Mouse (Mus musculus) right cerebral cortex, postnatal 25 days (tissue): ENCODE data around the gene Mgll.
A peak's percentile ranks its signal among the peaks of the same experiment; 100 is the strongest.

Experiments used
- DNase-seq: peaks from one replicate; pipeline ENCODE4 v3.0.0; 2022

Gene Mgll

DNA sequence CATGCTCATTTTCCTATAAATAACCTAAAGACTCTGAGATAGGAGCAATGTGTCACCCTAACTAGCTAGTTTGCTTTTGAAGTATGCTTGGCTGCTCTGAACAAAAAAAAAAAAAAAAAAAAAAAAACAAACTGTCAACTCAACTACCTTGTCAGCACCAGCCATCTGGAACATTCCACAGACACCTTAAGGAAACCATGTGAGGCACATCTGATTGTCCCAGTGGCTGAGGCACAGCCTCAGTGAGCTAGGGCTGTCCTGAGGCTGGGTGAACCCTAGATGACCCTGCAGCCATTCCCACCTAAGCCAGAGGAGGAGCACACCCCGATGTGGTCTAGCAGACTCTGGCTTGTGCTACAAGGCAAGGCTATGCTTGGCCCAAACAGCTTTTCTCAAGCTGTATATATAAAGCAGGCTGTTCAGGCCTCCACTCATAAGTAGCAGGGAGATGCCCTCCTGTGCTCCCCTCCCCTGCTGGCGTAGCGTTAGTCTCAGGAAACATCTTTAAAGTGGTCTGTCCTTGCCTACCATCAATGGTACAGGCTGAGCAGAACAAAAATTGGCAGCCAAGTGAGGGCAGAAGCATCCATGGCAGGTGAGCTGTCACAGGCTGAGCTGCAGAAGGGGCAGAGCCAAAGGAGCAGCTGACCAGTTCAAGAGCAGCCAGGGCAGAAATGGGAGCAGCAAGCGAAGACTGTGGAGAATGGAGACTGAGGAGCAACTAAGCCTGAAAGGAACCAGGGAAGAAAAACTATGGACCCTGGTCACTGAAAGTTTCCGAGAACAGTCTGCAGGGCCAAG, 109.3 kb downstream of the Mgll start:
- no peak for DNase-seq

DNA sequence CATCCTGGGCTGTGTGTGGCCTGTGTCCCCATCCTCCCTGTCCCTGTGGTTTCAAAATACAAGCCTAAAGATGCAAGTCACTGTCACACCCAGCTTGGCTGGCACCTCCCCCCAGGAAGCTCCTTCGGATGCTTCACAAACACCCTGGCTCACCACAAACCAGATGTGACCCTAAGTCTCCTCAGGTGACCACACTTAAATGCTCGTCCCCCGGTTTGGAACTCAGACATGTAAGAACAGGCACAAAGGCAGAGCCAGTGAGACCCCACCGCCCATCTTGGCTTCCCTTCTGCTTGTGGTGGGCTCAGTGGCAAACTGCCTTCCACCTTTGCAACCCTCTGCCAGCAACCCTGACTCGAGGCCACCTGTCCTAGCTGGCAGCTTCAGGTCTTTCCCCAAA, 110.8 kb downstream of the Mgll start:
- DNase-seq, result no peak

DNA sequence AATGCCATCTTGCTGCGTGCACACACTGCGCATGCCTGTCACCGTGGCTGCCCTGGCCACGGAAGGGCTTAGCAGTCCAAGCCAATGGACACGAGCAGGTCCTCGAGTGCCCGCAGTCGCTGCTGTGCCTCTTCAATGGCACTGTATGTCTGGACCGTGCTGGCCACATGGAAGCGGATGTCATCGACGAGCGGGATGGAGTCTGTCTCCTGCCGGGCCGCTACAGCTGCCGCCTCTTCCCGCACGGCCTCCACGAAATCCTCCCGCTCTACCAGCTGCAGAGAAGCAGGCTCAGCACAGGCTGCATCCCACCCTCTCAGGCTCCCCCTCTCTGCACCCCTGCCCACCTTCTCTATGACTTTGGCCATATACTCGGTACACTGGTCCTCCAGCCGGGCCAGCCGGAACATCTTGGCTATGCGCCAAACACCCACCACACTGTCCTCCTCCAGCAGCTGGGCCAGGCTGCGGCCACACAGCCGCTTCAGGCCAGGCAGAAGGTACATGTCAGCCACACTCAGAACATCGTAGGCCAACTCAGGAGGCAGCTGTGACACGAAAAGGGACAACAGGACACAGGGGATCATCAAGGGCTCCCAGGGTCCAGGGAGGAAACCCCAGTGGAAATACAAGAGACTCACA, 112.1 kb downstream of the Mgll start:
- no peak for DNase-seq

DNA sequence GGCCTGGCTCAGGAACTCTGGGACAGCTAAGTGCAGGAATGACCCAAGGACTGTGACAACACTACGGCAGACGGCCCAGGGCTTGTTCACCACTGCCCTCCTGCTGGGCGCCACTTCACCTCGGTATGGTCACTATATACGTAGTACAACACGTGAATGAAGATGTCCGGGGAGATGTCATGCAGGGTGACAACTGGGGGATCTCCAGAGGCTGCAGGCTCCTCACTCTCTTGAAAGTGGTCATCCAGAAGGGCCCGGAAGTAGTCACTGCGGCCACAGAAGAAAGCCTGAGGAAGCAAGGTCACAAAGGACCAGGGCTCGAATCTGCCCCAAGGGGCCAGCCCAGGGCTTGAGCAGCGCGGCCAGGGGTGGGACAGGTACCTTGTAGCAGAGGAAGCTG, 113.8 kb downstream of the Mgll start:
- DNase-seq, result no peak

DNA sequence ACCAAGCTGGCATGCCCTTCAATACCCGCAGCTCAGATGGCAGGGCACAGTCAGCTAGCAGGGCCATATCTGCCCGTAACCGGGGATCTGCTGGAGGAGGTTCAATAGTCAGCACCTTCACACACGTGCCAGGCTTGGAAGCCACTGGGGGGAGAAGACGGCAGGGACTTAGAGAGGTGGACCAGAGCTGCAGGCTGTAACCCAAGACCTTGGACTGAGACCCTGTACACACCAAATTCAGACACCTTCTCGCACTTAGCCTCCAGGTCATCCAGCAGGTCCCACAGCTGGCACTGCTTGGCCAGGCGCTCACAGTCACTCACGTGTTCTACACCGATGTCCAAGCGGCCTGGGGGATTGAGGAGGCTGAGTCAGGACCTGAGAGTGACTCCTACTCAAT, 114.4 kb downstream of the Mgll start:
- DNase-seq, result no peak

DNA sequence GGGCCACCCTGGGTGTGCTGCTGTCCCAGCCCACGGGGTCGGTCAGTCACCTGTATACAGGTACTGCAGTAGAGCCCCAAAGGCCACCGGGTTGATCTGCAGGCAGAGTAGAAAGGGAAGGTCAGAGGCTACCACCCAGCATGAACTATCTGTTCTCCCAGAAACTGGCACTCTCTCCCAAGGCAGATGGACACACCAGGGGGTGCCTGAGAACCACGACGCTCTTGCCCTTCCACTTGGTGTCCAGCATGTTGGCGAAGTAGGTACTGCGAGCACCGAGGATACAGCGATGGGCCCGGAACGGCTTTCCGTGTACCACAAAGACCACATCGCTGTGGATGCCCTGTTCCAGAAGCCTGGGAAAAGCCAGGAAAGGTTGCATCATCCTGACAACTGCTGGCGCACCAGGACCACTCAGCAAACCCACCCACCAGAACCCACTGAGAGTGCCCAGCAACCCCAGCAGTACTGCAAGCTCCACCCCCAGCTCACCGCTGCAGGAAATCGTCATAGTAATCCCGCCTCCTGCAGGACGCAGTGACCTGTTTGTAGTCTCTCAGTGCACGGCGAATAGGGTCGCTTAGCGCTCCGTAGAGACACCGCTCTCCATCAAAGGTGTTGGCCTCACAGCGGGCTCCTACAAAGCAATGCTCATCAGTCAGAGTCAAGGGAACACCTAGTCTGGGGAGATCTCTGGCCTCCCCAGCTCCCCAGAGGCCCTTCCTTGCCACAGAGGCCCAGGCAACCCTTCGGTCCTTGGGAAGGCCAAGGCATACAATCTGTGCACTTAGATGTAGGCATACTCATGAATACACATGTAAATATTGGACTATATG, 115.1 kb downstream of the Mgll start:
- DNase-seq, result no peak

DNA sequence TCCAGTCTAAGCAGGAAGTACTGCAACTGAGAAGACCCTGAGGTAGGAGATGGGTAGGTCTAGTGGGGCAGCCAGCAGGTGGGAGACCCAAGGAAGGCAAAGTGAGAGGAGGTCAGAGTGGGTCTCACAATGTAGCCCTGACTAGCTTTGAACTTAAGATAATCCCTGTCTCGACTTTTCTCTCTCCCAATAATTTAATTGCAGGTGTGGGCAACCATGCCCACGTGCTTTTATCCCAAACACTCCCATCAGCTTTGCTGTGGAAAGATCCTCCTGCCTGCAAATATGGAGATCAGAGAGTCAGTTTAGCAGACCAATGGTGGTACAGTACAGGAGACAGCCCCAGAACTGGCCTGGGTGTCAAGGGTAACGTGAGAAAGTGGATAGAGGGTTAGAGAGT, 116.0 kb downstream of the Mgll start:
- no peak for DNase-seq

DNA sequence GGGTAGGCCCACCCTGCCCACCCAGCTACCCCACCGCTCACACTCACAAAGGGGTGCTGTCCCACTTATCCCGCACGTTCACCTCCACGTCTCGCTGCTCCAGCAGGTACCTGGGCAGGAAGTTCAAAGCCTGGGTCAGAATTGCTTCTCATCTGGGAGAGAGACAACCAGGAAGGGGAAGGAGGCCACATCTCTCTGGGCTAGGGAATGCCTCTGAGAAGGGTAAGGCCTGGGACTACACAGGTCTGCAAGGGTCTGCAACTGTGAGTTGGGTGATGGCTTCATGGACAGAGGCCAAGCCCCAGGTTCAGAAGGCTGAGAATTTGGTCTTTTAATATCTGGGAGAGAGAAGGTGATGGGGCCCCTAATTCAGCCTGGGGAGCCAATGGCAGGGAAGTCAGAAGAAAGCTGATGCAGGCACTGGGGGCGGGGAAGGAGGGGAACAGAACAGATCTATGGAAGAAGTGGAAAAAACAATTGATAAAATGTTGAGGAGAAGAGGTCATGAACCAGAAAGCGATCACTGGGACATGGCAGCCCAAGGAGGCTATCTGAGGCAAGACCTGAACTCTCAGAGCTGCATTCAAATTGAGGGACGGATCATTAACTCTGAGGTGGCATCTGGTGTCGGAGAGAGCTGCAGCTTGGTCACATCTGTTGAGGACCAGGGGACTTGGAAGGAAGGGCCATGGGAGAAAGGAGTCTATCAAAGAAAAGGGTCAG, 116.7 kb downstream of the Mgll start:
- DNase-seq, result no peak

DNA sequence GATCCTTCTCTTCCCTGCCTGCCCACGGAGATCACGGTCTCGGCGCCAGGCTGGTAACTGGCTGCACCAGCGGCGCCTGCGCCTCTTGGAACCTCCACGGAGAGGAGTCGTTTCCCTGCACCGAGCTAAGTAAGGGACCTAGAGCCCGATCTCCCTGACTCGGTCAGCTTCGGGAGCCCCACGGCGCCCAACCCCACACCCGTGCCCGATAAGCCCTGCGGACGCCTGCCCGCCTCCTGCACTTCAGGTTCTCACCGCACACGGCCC, 117.2 kb downstream of the Mgll start:
- no peak for DNase-seq

DNA sequence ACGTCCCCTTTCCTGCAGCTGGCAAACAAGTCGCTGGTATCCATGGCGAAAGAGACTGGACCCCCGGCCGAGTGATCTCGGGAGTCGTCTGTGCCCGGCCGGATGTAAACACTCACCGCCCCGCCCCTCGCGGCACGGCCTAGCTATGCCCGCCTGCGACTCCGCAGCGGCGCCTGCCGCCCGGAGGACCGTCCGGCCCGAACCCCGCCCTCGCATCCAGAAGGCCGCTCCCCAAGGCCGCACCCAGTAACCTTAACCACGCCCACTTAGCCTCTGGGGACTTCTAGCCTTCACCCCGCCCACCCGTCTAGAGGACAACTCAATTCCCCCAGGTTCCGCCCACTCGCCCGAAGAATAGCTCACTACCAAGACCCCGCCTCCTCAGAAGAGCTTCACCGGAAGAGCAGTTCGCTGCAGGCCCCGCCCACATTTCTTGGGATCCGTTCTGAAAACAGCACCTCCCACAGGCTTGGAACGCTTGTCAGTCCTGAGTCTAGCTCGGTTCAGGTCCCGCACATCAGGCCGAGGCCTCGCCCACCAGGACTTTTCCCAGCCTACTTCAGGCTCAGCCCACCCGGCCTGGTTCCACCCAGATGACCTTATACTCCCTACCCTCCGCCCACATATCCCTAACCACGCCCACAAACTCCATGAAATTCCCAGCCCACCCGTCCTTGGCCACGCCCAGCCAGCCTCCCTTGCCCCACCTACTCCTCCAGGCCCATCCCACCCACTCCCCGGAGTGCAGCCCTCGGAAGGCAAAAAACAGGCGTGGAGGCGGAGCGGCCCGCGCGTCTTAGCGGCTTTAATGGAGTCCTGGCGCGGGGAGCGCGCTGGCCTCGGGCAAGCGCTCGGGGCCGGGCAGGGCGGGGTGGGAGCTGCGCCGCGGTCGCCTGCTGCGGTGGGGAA, 117.8 kb downstream of the Mgll start, which contains the start of gene Abtb1:
Gene Abtb1 (minus strand): TSS at position 204 of the 909 bp plus-strand sequence.
- peak; percentile 98 for DNase-seq

DNA sequence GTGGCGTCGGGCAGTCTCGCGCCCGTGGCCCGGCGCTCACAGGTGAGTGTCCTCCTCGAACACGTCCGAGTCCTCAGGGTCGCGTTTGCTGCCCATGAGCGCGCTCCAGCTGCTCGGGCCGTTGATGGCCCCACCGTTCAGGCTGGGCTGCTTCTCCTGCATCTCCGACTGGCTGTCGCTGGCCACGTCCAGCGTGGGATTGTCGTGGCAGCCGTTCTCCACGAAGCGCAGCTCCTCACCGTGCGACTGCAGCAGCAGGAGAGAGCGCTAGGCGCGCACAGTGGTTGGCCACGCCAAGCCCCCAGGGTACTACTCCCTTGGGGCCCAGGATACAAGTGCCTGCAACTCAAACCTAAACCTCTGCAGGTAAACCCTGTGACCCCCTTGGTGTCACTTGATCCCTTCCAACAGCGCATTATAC, 118.5 kb downstream of the Mgll start:
- peak; percentile 71 for DNase-seq

DNA sequence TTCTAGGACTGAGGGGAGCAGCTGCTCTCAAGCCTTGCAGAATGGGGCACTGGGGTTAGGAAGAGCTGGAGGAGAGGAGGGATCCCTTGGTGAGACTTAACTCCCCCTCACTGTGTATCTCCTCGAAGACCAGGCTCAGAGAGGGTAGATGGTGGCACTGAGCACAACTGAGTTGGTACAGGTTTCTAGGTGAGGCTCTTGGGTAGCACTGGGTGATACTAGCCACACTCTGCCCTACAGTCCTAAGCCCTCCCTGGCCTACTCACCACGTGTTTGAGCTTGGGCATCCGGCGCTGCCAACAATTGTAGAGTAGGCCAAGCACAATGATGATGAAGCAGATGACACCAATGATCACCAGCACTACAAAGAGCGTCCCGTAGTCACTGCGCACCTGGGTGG, 119.0 kb downstream of the Mgll start:
- no peak for DNase-seq

DNA sequence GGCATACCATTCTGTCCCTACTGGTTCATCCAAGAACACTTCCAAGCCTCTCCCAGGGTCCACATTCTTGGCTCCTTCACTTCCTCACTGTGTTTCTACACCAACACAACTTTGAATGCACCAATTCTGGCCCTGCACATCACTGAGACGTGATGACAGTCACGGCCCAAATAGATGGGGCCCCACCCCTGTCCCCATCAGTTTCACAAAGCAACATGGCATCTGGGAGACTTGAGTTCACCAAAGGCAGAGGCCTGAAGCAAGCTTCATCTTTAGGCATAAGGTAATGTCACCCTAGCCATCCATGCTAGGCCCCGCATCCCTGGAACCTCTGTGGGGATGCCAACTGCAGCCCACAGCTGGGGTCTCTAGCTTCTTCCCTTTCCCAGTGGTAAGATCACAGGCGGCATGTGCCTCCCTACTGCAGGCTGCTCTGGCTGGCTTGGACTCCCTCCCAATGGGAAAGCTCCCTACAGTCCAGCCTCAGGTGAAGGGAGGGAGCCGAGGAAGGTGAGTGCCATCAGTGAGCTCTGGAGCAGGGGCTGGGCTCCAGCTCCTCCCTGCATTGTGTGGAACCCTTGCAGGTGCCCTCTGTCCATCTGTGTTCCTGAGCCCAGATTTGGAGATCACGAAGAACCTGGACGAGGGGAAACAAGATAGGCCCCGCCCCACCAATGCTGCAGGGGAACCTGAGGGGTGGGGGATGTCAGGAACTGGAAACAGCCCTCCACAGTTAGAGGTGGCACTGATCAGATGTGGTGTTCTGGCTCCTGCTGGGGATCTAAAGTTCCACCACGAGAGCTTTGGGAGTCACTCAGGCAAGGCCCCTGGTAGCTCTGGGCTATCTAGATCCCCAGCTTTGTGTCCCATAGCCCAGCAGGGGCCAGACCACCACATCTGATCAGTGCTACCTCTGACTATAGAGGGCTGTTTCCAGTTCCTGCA, 119.8 kb downstream of the Mgll start:
- no peak for DNase-seq

DNA sequence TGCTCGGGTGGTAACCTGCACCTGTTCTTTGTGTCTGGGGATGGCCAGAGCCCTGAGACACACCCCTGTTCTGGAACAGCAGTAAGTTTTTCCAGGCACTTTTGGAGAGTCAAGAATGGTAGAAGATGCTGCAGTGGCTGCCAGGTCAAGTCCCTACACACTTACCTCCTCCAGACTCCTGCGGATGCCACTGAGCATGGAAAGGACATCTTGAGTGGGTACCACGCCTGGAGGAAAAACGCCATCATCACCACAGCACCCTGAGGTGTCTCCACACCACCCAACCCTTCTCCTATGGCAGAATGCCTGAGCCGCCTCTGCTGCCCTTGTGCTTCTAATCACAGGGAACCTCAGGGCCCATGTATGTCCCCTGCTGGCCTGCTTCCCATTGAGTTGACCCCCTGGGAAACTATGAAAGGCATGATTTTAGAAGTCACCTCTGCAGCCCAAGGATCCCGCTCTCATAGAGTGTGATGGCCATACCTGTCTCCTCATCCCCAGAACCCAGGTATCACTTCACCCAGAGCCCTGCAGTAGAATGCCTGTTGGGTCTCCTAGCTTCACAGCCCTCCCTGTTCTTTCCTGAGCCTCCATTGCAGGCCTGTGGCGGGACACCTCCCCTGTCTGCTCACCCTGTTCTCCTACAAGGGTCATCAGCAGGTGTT, 120.8 kb downstream of the Mgll start:
- no peak for DNase-seq

DNA sequence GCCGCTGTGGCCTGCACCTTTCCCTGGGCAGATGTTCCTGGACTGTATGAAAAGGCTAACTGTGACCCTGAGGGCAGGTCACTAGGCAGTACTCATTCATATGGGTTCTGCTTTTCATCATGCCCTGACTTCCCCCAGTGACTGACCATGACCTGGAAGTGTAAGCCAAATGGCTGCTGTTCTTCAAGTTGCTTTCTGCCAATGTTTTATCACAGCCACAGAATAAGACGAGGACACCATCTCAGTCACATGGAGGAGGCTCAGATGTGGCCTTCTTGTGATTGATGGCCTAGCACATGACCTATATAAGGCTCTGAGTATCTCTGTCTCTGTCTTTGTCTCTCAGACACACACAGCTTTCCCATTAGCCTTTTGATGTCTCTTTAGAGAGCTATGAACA, 123.4 kb downstream of the Mgll start:
- DNase-seq, result no peak

DNA sequence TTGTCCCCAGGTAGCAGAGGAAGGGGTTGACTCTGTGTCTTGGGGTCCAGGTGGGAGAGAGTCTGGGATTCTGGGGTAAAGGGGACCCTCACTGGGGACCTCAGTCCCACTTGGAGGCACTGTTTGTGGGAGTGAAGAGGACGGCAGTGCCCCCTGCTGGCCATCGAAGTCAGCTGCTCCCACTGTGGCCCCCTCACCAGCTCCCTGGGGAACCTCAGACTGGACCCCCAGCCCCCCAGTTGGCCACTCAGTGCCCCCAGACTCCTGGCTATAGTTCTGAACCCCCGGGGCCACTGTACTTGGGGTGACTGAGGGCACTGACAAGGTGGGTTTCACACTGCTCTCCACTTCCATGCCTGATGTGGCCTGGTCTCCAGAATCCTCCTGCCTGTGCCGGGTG, 125.1 kb downstream of the Mgll start:
- DNase-seq, result no peak

DNA sequence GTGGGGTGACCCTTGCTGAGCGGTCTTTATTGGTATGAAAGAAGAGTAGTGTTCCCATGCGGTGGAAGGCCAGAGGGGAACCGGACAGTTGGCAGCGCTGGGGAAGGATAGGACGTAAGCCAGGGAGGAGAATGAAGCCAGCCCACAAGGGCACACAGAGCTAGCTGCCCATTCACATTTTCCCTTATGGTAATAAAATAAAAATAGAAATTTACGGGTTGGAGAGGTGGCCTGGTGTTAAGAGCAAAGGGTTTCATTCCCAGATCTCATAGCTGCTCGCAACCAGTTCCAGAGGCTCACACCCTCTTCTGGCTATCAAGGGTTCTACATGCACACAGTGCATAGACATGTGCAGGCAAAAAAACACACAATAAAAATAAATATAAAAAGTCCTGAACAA, 125.8 kb downstream of the Mgll start:
- no peak for DNase-seq

DNA sequence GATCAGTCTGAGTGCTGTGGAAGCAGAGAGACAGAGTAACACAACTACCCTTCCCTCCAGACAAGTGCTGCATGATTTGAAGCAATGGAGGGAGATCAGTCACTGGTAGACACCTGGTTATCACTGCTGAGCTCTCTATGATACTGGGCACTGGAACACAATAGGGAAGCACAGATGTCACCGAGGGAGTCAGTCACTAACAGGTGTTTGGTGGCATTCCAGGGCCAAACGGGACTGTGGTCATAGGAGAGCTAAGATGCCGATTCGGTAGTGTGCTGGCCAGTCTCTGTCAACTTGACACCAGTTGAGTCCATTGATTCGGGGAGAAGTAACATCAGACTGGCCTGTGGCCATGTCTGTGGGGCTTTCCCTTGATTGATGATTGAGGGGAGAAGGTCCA, 130.3 kb downstream of the Mgll start:
- no peak for DNase-seq

DNA sequence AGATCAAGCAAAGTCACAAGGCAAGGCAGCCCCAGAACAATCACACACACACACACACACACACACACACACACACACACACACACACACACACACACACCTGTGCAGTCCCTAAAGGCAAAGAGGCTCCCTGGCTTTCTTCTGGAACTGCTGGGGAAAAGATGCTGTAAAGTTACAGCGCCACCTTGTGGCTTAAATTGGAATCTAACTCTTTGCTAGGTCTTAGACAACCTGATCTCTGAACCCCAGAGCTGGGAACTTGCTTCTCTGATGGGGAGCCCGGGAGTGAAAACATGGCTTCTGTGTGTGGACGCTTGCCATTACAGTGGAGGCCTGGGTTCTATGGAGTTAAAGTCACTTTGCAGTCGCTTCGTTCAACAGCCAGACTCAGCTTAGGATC, 131.4 kb downstream of the Mgll start:
- no peak for DNase-seq

DNA sequence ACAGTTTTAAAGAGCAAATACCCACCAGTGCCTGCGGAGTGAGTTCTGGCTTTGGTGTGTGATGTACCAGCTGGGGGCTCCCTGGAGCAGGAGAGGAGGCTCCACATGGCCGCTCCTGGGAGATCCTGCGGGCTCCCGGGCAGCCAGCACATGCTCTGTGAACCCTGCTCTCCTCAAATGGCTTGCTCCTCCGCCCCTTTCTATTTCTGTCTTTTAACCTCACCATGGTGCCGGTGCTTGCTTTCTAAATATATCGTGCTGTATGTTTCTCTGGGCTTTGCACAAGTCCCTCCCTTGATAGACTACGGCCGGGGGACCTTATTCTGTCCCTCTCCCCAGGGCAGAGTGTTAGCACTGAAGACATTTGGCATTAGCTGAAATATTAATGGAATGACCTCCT, 133.0 kb downstream of the Mgll start:
- DNase-seq, result no peak

DNA sequence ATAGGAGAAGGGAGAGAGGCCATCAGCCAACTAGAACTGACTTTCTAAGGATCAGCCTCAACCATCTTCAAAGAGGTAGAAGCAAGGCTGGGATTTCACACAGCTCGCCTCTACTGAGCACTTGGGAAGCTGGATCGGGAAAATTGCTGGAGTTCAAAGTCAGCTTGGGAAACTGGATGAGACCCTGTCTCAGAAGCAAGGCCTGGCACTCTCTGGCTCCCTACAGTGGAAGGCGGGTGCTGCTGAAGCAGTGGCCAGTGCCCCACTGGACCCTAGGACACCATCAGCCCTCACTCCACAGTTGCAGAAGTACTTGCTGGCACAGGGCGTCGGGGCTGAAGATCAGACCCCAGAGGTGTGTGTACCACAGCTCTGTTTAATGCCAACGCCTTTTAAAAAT, 133.6 kb downstream of the Mgll start:
- DNase-seq, result no peak
